Mouse (Mus musculus) myocyte (in vitro differentiated cells): ENCODE results near the gene Echdc2. TPM values are rescaled to one million over a fixed set of nuclear protein-coding genes. Genes with fewer than 3 reads are reported as not detected.
A peak's percentile ranks its signal among the peaks of the same experiment; 100 is the strongest.

Source experiments
- H3K27me3 ChIP-seq: one replicate; pipeline ENCODE4 v1.6.1; 2011; ENCODE audit not compliant: control insufficient read depth, insufficient read depth, insufficient read length
- H3K36me3 ChIP-seq: one replicate; pipeline ENCODE4 v1.6.1; 2011; ENCODE audit not compliant: control insufficient read depth, insufficient read depth
- H3K4me2 ChIP-seq: one replicate; pipeline ENCODE4 v1.6.1; 2011; ENCODE audit warnings: low read depth, control low read depth
- H3K4me3 ChIP-seq: one replicate; pipeline ENCODE4 v1.5.1; 2011; ENCODE audit warnings: mild to moderate bottlenecking, control low read depth, moderate library complexity
- H3K79me2 ChIP-seq: one replicate; pipeline ENCODE4 v1.6.1; 2011; ENCODE audit not compliant: control insufficient read depth, insufficient read depth
- H3ac ChIP-seq: one replicate; pipeline ENCODE4 v1.6.1; 2011; ENCODE audit not compliant: control insufficient read depth, insufficient read length
- CEBPB ChIP-seq: IDR thresholded peaks from 2 replicates; pipeline ENCODE4 v1.6.1; 2011; ENCODE audit warnings: mild to moderate bottlenecking, moderate library complexity; ENCODE audit not compliant: poor library complexity, insufficient read depth, severe bottlenecking
- E2F4 ChIP-seq: IDR thresholded peaks from one replicate; pipeline ENCODE4 v1.6.1; 2011; ENCODE audit warnings: mild to moderate bottlenecking, control low read depth, moderate library complexity; ENCODE audit not compliant: insufficient read depth
- MAX ChIP-seq: IDR thresholded peaks from one replicate; pipeline ENCODE4 v1.6.1; 2011; ENCODE audit warnings: low read depth, mild to moderate bottlenecking, control low read depth
- MYOD1 ChIP-seq, 3 experiments: IDR thresholded peaks; one replicate each; pipeline ENCODE4 v1.6.1; 2011; ENCODE audit warnings: control low read depth in 2 of 3, low read depth in 2 of 3, mild to moderate bottlenecking in 2 of 3, moderate library complexity in 1 of 3; ENCODE audit not compliant: insufficient read length in 2 of 3, control insufficient read depth in 1 of 3
- MYOG ChIP-seq, 3 experiments: IDR thresholded peaks; one replicate each; pipeline ENCODE4 v1.6.1; 2011; ENCODE audit warnings: control low read depth in 2 of 3, low read depth in 2 of 3, mild to moderate bottlenecking in 2 of 3; ENCODE audit not compliant: insufficient read length in 2 of 3, control insufficient read depth in 1 of 3, insufficient read depth in 1 of 3
- POLR2A ChIP-seq: IDR thresholded peaks from one replicate; pipeline ENCODE4 v1.6.1; 2011; ENCODE audit warnings: low read depth, mild to moderate bottlenecking, control low read depth, moderate library complexity; ENCODE audit not compliant: insufficient read length
- POLR2AphosphoS2 ChIP-seq: IDR thresholded peaks from one replicate; pipeline ENCODE4 v1.6.1; 2011; ENCODE audit warnings: low read depth, control low read depth; ENCODE audit not compliant: insufficient read length
- REST ChIP-seq: IDR thresholded peaks from one replicate; pipeline ENCODE4 v1.6.1; 2011; ENCODE audit warnings: mild to moderate bottlenecking, control low read depth, moderate library complexity; ENCODE audit not compliant: insufficient read depth, insufficient read length
- SRF ChIP-seq: IDR thresholded peaks from one replicate; pipeline ENCODE4 v1.6.1; 2011; ENCODE audit warnings: low read depth; ENCODE audit not compliant: control insufficient read depth, insufficient read length
- TCF12 ChIP-seq: IDR thresholded peaks from one replicate; pipeline ENCODE4 v1.6.1; 2011; ENCODE audit warnings: mild to moderate bottlenecking, control low read depth; ENCODE audit not compliant: poor library complexity, insufficient read depth, severe bottlenecking
- TCF3 ChIP-seq: IDR thresholded peaks from one replicate; pipeline ENCODE4 v1.6.1; 2011; ENCODE audit warnings: low read depth, control low read depth; ENCODE audit not compliant: insufficient read length
- USF1 ChIP-seq: IDR thresholded peaks from one replicate; pipeline ENCODE4 v1.6.1; 2011; ENCODE audit warnings: low read depth, mild to moderate bottlenecking, control low read depth, moderate library complexity
- polyA plus RNA-seq: library from polyadenylated mRNA; unstranded; fragments of >200 nt; fragmentation: generic; extraction: Trizol; gene quantifications from one replicate; pipeline ENCODE4 v1.2.1, GENCODE M21; 2012; ENCODE audit warnings: missing spikeins

Gene Echdc2
- polyA plus RNA-seq: 8.6 TPM

DNA sequence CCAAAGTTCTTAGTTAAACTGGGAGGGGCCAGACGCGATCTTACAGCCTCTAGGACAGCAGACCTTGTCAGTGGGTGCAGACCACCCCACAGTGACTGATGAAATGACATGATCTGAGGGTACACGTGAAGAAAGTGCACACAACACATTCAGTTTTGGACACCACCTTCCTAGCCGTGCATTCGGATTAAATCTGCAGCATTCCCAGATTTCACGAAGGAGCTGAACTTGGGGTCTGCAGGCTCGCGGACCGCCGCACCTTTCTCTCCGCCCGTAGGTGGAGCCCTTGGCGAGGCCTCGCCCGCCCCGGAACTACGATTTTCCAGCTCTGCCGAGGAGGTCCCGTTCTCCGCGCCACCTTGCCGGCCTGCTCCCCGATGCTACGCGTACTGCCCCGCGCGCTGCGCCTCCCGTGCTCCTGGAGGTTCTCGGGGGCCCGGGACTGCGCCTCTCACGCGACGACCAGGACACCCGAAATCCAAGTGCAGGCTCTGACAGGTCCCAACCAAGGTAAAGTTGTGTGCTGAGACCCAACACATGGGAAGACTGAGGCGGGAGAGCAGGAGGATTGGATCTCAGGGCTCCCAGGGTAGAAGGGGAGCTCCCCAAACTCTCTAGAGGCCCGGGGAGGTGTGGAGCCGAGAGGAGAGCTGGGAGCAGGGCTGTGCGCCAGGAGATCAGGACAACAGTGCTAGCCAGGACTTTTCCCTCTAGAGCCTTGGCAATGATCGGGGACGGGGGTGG lies at the start of gene Echdc2:
Gene Echdc2 (plus strand): TSS at position 286 of the 744 bp plus-strand sequence.
- no peak for TF ChIP-seq MYOD1 (IDR thresholded peaks at IDR 0.05; ENCODE audit: control insufficient read depth in 1 of 3, insufficient read length in 2 of 3, low read depth in 2 of 3)
- TF ChIP-seq USF1: no peak
- TF ChIP-seq MAX: no peak
- peak; percentile 49 for TF ChIP-seq POLR2A
- no peak for TF ChIP-seq REST
- TF ChIP-seq CEBPB: no peak
- Histone ChIP-seq H3K36me3 (no peaks in the 10 kb centered on the region), H3K4me3 (peak within 1 kb of the TSS; percentile 26), H3K27me3 (peaks cover 12% of the 10 kb centered on the region), H3K4me2 (peak within 1 kb of the TSS; percentile 96), H3K79me2 (no peaks in the 10 kb centered on the region), H3ac (peak within 1 kb of the TSS; percentile 30)

DNA sequence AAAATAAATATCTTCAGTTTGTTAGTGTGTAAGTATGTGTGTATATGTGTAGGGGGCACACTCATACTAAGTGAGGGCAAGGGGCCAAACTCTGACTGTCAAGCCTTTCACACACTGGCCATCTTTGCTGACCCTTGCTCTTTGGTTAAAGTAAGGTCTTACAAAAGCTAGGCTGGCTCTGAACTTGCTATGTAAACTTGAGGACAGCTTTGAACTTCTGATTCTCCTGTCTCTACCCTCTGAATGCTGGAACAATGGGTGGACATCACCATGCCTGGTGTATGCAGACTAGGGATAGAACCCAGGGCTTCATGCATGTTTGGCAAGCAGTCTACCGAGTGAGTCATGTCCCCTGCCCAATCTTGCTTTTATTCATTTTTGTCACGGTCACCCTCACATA lies 48.8 kb upstream of the Echdc2 start:
- H3ac ChIP-seq: no peak overlapping the region
- no peaks in the 10 kb centered on the region for H3K79me2 ChIP-seq
- TF ChIP-seq POLR2A: no peak
- no peak for TF ChIP-seq USF1
- no peak for TF ChIP-seq POLR2AphosphoS2
- TF ChIP-seq MAX: no peak
- TF ChIP-seq REST: no peak
- TF ChIP-seq SRF: no peak
- H3K27me3 ChIP-seq: no peaks in the 10 kb centered on the region
- H3K36me3 ChIP-seq: no peaks in the 10 kb centered on the region
- no peak overlapping the region for H3K4me2 ChIP-seq
- no peak overlapping the region for H3K4me3 ChIP-seq

DNA sequence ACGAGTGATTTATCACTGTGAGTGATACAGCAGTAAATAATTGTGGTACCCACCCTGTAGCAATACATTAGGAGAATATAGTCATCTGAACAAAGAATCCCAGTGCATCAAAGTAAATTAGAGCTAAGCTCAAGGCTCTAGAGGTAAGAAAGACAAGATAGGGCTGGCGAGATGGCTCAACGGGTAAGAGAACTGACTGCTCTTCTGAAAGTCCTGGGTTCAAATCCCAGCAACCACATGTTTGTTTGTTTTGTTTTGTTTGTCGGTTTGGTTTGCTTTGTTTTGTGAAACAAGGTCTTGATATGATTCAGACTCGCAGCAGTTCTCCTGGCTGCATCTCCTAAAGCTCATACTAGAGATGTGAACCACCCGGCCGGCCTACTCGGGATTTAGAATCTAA lies 47.7 kb upstream of the Echdc2 start:
- Histone ChIP-seq H3ac (peak overlapping the region; percentile 80), H3K4me2 (peak overlapping the region; percentile 72), H3K36me3 (no peaks in the 10 kb centered on the region), H3K4me3 (peak overlapping the region; percentile 49), H3K79me2 (no peaks in the 10 kb centered on the region), H3K27me3 (no peaks in the 10 kb centered on the region)
- TF ChIP-seq SRF: no peak
- TF ChIP-seq E2F4: no peak
- TF ChIP-seq REST: no peak
- TF ChIP-seq MYOG (IDR thresholded peaks at IDR 0.05; ENCODE audit: control insufficient read depth in 1 of 3, insufficient read depth in 1 of 3, insufficient read length in 2 of 3, low read depth in 2 of 3): no peak
- no peak for TF ChIP-seq CEBPB
- TF ChIP-seq POLR2AphosphoS2: no peak
- TF ChIP-seq MYOD1 (IDR thresholded peaks at IDR 0.05; ENCODE audit: control insufficient read depth in 1 of 3, insufficient read length in 2 of 3, low read depth in 2 of 3): no peak
- TF ChIP-seq POLR2A: no peak
- TF ChIP-seq MAX: no peak
- TF ChIP-seq TCF3: no peak
- TF ChIP-seq USF1: no peak

DNA sequence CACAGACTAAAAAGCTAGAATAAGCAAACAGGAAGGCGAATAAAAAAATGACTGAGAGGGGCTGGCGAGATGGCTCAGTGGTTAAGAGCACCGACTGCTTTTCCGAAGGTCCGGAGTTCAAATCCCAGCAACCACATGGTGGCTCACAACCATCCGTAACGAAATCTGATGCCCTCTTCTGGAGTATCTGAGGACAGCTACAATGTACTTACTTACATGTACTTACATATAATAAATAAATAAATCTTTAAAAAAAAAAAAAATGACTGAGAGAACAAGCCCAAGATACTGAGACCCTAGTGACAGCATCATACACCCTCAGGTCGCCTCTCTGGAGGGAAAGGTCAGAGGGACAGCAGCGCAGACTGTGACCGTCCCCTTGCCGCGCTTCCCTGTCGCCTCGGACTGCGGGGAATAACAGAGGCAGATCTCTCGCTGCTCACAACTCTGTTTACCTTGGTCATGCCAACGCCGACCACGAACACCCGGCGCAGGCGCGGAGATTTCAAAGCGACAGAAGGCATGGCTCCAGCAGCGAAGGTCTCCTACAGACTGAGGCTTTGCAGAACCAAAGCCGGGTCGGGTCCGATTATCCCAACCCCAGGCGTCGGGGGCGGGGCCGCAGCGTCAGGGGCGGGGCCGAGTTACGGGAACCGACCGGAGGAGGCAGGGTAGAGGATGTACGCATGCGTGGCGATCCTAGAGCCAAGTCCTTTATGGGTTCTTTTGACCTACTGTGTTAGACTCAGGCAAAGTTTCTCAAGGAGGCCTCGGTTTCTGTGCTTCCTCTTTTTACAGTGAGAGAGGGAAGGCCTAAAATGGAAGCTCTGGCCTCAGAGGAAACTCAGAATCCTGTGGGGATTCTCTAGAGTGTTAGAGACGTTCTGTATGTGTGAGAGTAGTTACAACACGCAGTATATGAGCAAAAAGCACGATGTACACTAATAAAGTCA lies 47.0 kb upstream of the Echdc2 start:
- no peaks in the 10 kb centered on the region for H3K79me2 ChIP-seq
- no peaks in the 10 kb centered on the region for H3K36me3 ChIP-seq
- H3K4me2 ChIP-seq: peak overlapping the region; percentile 86
- H3K27me3 ChIP-seq: no peaks in the 10 kb centered on the region
- peak overlapping the region; percentile 80 for H3ac ChIP-seq
- TF ChIP-seq SRF (no peak), USF1 (no peak), CEBPB (no peak), POLR2AphosphoS2 (peak; percentile 85), POLR2A (peak; percentile 82)
- peak overlapping the region; percentile 49 for H3K4me3 ChIP-seq

DNA sequence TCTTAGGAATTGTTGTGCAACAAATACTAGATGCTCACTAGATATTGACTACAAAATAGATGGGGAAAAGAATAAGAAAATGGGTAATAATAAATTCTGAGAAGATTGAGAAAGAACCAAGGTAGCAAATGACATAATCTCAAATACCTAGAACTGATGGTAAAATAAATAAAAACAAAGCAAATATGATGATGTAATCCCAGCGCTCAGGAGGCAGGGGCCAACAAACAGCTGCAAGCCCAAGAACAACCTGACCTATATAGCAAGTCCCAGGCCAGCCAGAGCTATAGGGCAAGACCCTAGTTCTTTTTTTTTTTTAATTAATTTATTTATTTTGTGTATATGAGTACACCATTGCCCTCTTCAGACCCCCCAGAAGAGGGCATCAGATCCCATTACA lies 41.1 kb upstream of the Echdc2 start:
- Histone ChIP-seq H3K4me3 (no peak overlapping the region), H3K27me3 (no peaks in the 10 kb centered on the region), H3K4me2 (no peak overlapping the region), H3K79me2 (no peaks in the 10 kb centered on the region), H3ac (no peak overlapping the region), H3K36me3 (no peaks in the 10 kb centered on the region)
- TF ChIP-seq USF1 (no peak), POLR2A (no peak), TCF12 (no peak), POLR2AphosphoS2 (no peak), REST (no peak), MYOG (IDR thresholded peaks at IDR 0.05; ENCODE audit: control insufficient read depth in 1 of 3, insufficient read depth in 1 of 3, insufficient read length in 2 of 3, low read depth in 2 of 3) (no peak)
